Mouse (Mus musculus) brown adipose tissue, adult 24 weeks (tissue): ENCODE measurements around the gene Gm20388. TPM values are rescaled to one million over a fixed set of nuclear protein-coding genes. Genes with fewer than 3 reads are reported as not detected.

Experiments
- H3K27ac ChIP-seq: fragments of 200-500 bp; replicated peaks from 2 replicates; pipeline ENCODE4 v1.5.1; 2012; ENCODE audit warnings: low read depth, mild to moderate bottlenecking, low read length
- H3K4me1 ChIP-seq: fragments of 200-500 bp; 2 replicates; pipeline ENCODE4 v1.6.1; 2012; ENCODE audit warnings: low read length, mixed read lengths; ENCODE audit not compliant: control insufficient read depth, insufficient read depth, insufficient read length
- H3K4me3 ChIP-seq: fragments of 200-500 bp; 2 replicates; pipeline ENCODE4 v1.5.1; 2012; ENCODE audit warnings: low read depth, mild to moderate bottlenecking, low read length, moderate library complexity; ENCODE audit not compliant: insufficient read depth
- polyA plus RNA-seq: library from polyadenylated mRNA; stranded (reverse); fragments of >200 nt; gene quantifications from 2 replicates; pipeline ENCODE4 v1.2.4, GENCODE M21; 2012; ENCODE audit not compliant: missing spikeins, insufficient read depth, insufficient read length

Gm20388 gene
- polyA plus RNA-seq, 1 experiment, result 44.7 TPM

- H3K4me1 ChIP-seq, result no peaks in the 10 kb centered on the region
- no peak overlapping the region for H3K27ac ChIP-seq
- H3K4me3 ChIP-seq, result no peak overlapping the region
Measured at GRCm38 (mm10) chr8:122405146-122405805, 2494.6 kb downstream of the Gm20388 start.

- no peak overlapping the region for H3K27ac ChIP-seq
Measured at GRCm38 (mm10) chr8:122407678-122408077, 2497.0 kb downstream of the Gm20388 start.

GRCm38 (mm10) chr8:122414311-122414710, 2503.7 kb downstream of the Gm20388 start:
- no peak overlapping the region for H3K27ac ChIP-seq
- H3K4me3 ChIP-seq, result no peak overlapping the region
- no peaks in the 10 kb centered on the region for H3K4me1 ChIP-seq

More at GRCm38 (mm10) chr8:122407678-122408077, 2497.0 kb downstream of the Gm20388 start:
- H3K4me1 ChIP-seq, result no peaks in the 10 kb centered on the region
- H3K4me3 ChIP-seq, result no peak overlapping the region

GRCm38 (mm10) chr8:122415554-122415953, 2504.9 kb downstream of the Gm20388 start:
- no peak overlapping the region for H3K27ac ChIP-seq
- H3K4me1 ChIP-seq, result no peaks in the 10 kb centered on the region
- H3K4me3 ChIP-seq, result no peak overlapping the region

- H3K4me3 ChIP-seq, result no peak overlapping the region
- no peaks in the 10 kb centered on the region for H3K4me1 ChIP-seq
- no peak overlapping the region for H3K27ac ChIP-seq
Measured at GRCm38 (mm10) chr8:122419881-122420555, 2509.4 kb downstream of the Gm20388 start.

GRCm38 (mm10) chr8:122421376-122422070, 2510.9 kb downstream of the Gm20388 start, which contains the start of gene Il17c:
TSS of gene Il17c (plus strand) at chr8:122422020.
- Histone ChIP-seq H3K27ac (no peak within 1 kb of the TSS), H3K4me3 (no peak within 1 kb of the TSS), H3K4me1 (no peaks in the 10 kb centered on the region)

GRCm38 (mm10) chr8:122423217-122423616, 2512.6 kb downstream of the Gm20388 start:
- no peaks in the 10 kb centered on the region for H3K4me1 ChIP-seq
- no peak overlapping the region for H3K27ac ChIP-seq
- H3K4me3 ChIP-seq, result no peak overlapping the region

- H3K4me3 ChIP-seq, result no peak overlapping the region
- H3K27ac ChIP-seq, result no peak overlapping the region
Measured at GRCm38 (mm10) chr8:122423659-122424058, 2513.0 kb downstream of the Gm20388 start.

GRCm38 (mm10) chr8:122426145-122426544, 2515.5 kb downstream of the Gm20388 start:
- peaks cover under 1% of the 10 kb centered on the region; the same call in 1 of the 2 replicates for H3K4me1 ChIP-seq

More at GRCm38 (mm10) chr8:122423659-122424058, 2513.0 kb downstream of the Gm20388 start:
- no peaks in the 10 kb centered on the region for H3K4me1 ChIP-seq

GRCm38 (mm10) chr8:122427607-122428006, 2517.0 kb downstream of the Gm20388 start:
- no peak overlapping the region for H3K4me3 ChIP-seq
- H3K27ac ChIP-seq, result no peak overlapping the region
- H3K4me1 ChIP-seq, result peaks cover 3% of the 10 kb centered on the region; the same call in 1 of the 2 replicates

More at GRCm38 (mm10) chr8:122426145-122426544, 2515.5 kb downstream of the Gm20388 start:
- no peak overlapping the region for H3K4me3 ChIP-seq
- H3K27ac ChIP-seq, result no peak overlapping the region

GRCm38 (mm10) chr8:122428163-122428562, 2517.5 kb downstream of the Gm20388 start:
- no peak overlapping the region for H3K4me3 ChIP-seq

GRCm38 (mm10) chr8:122430058-122430636, 2519.5 kb downstream of the Gm20388 start:
- H3K27ac ChIP-seq, result peak overlapping the region; percentile 77
- H3K4me1 ChIP-seq, result peaks cover 7% of the 10 kb centered on the region
- H3K4me3 ChIP-seq, result no peak overlapping the region

More at GRCm38 (mm10) chr8:122428163-122428562, 2517.5 kb downstream of the Gm20388 start:
- H3K4me1 ChIP-seq, result peaks cover 5% of the 10 kb centered on the region
- H3K27ac ChIP-seq, result no peak overlapping the region

- H3K4me1 ChIP-seq, result peaks cover 7% of the 10 kb centered on the region
- peak overlapping the region; percentile 34 for H3K27ac ChIP-seq
- no peak overlapping the region for H3K4me3 ChIP-seq
Measured at GRCm38 (mm10) chr8:122430646-122431045, 2520.0 kb downstream of the Gm20388 start.

GRCm38 (mm10) chr8:122431694-122432442, 2521.2 kb downstream of the Gm20388 start:
- peaks cover 7% of the 10 kb centered on the region for H3K4me1 ChIP-seq

More at GRCm38 (mm10) chr8:122431694-122432442, 2521.2 kb downstream of the Gm20388 start:
- H3K27ac ChIP-seq, result peak overlapping the region; percentile 74
- peak overlapping the region; percentile 78 for H3K4me3 ChIP-seq
